Mouse (Mus musculus) liver, adult 2 months (tissue): Measurements from ENCODE around the gene Oas3.

Experiments used
- CTCF ChIP-seq: fragments of 200-500 bp; IDR thresholded peaks from 2 replicates; pipeline ENCODE4 v1.5.1; 2011; ENCODE audit warnings: low read depth, low read length, control low read depth
- POLR2A ChIP-seq: fragments of 200-500 bp; IDR thresholded peaks from 2 replicates; pipeline ENCODE4 v1.6.1; 2011; ENCODE audit warnings: low read length, control low read depth; ENCODE audit not compliant: insufficient read depth; ENCODE audit errors: extremely low read depth

DNA sequence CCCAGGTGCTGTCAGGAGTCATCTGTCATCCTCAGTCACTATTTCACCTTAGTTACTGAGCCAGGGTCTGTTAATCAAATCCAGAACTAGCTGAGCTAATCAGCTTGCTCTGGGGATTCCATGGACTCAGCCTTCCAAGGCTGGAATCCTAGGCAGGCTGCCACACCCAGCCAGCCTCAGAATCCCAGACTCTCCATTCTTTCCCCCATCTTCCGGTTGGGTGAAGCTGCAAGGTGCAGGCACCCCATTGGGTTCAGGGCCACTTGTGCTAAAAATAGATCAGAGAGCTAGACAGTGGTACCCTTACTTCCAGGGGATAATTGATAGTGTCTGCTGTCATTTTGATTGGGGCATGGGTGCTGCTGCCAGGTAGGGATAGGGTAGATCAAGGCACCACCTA lies 44.7 kb downstream of the Oas3 start:
- TF ChIP-seq CTCF, result no peak
- no peak for TF ChIP-seq POLR2A
